Comparison of ENCODE assay signal across 8 mouse cellular contexts in genomic region chrX:135110866-135111265, GRCm38 (mm10).
DNase-seq lines count a peak whose midpoint lies in the region; ATAC-seq and TF ChIP-seq lines count a peak whose summit lies in the region.
"Not testable (repeated sequence)": the region's sequence is repeated elsewhere in the genome, so short reads cannot be mapped to it uniquely, and the experiment has no call there.

No protein-coding gene starts in this region.

- H3K9me3 ChIP-seq in G1E (replicated peaks); embryonic facial prominence, embryonic 11.5 days (replicated peaks; ENCODE audit: control insufficient read depth, low read length); hindbrain, embryonic 10.5 days: not testable (repeated sequence)

- H3K36me3 ChIP-seq in G1E (replicated peaks); embryonic facial prominence, embryonic 11.5 days (replicated peaks; ENCODE audit: control insufficient read depth, insufficient read depth, low read depth, low read length); hindbrain, embryonic 10.5 days: not testable (repeated sequence)

- WGBS in embryonic facial prominence, embryonic 11.5 days = 27% methylated on average over 4 of the region's 4 CpGs
- WGBS in hindbrain, embryonic 10.5 days = 27% methylated on average over 4 of the region's 4 CpGs

- H3K4me2 ChIP-seq in embryonic facial prominence, embryonic 11.5 days (ENCODE audit: low read depth, low read length) = not testable (repeated sequence)

- not testable (repeated sequence) for H3K27ac ChIP-seq in embryonic facial prominence, embryonic 11.5 days (replicated peaks; ENCODE audit: low read depth, low read length); hindbrain, embryonic 10.5 days

- not testable (repeated sequence) for H3K4me3 ChIP-seq in G1E (ENCODE audit: low read depth, low read length); embryonic facial prominence, embryonic 11.5 days (ENCODE audit: low read depth, low read length); hindbrain, embryonic 10.5 days

- not testable (repeated sequence) for H3K9ac ChIP-seq in embryonic facial prominence, embryonic 11.5 days (replicated peaks; ENCODE audit: low read length)

- ATAC-seq in G1E (ENCODE audit: extremely low read depth, insufficient number of reproducible peaks, low FRiP score, poor library complexity, severe bottlenecking); embryonic facial prominence, embryonic 11.5 days (replicated peaks; ENCODE audit: insufficient number of reproducible peaks, low FRiP score, low TSS enrichment, low read depth): not testable (repeated sequence)

- not testable (repeated sequence) for H3K27me3 ChIP-seq in G1E (ENCODE audit: insufficient read depth, low read length); embryonic facial prominence, embryonic 11.5 days (ENCODE audit: control insufficient read depth, insufficient read depth, low read length); hindbrain, embryonic 10.5 days (ENCODE audit: insufficient read depth, poor library complexity, severe bottlenecking)

- not testable (repeated sequence) for H3K4me1 ChIP-seq in G1E (ENCODE audit: insufficient read depth, low read depth, low read length); embryonic facial prominence, embryonic 11.5 days (ENCODE audit: control insufficient read depth, insufficient read depth, low read length); hindbrain, embryonic 10.5 days (replicated peaks)

- DNase-seq in G1E (ENCODE audit: low spot score) = not testable (repeated sequence)
- DNase-seq in c-Kit-positive CD71-positive TER-119-negative erythroid progenitor cells, embryonic 14.5 days (ENCODE audit: low read depth) = peak; percentile 25
- peak; percentile 62 for DNase-seq in embryonic facial prominence, embryonic 11.5 days (ENCODE audit: low spot score)
- peak; percentile 57 for DNase-seq in hindbrain, embryonic 10.5 days (ENCODE audit: low spot score)
- DNase-seq in layer of hippocampus, postnatal 14 days (ENCODE audit: low spot score in 2 of 2) = peak; percentile 31 to 37
- peak; percentile 17 for DNase-seq in lung, postnatal 36 days
- peak; percentile 26 to 63 for DNase-seq in right cerebral cortex, adult 2 months (ENCODE audit: low spot score in 2 of 2)
- DNase-seq in urinary bladder, postnatal 14 days (ENCODE audit: low spot score) = peak; percentile 12

- 0 out of 2 replicates have a peak, but pooled peaks have one; percentile 5 for TF ChIP-seq CTCF in G1E (IDR thresholded peaks at IDR 0.05; ENCODE audit: low read depth, low read length)
